Mouse (Mus musculus) lung, postnatal 25 days (tissue): ENCODE data around the gene Lrrk1.

Experiments
- DNase-seq: peaks from one replicate; pipeline ENCODE4 v3.0.0; 2022; ENCODE audit warnings: low spot score

Lrrk1 gene

DNA sequence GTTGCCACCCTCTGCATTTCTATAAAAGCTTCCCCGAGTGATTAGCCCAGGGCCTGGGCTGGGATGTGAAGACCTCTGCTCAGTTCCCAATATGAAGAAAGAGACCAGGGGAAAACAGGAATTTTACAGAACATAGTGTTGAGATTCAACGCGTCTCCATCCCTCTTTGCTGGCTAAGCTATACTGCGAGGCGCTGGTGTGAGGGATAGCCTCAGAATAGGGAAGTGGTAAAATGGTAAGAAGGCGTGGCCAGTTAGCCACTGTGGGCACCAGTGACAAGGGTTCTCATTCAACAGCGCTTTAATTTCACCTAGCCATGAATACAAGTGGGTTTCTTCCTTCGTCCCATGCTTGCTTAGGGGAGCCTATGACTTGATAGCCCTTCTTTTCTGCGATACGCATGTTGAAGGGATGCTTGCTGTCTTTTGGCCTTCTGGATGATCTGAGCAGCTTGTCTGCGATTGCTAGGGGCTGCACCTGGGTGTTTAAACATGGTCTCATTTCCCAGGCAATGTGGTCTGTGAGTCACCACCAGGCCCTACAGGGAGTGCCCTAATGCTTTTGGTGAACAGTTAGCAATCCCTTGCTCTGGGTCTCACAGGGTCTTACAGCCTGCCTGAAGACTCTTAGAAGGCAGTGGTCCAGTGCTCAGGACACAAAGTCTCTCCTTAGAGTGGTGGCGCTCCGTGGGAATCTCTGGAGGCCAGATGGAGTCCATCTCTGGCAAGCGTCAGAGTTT is 84.1 kb downstream of the Lrrk1 start:
- DNase-seq = peak; percentile 15

DNA sequence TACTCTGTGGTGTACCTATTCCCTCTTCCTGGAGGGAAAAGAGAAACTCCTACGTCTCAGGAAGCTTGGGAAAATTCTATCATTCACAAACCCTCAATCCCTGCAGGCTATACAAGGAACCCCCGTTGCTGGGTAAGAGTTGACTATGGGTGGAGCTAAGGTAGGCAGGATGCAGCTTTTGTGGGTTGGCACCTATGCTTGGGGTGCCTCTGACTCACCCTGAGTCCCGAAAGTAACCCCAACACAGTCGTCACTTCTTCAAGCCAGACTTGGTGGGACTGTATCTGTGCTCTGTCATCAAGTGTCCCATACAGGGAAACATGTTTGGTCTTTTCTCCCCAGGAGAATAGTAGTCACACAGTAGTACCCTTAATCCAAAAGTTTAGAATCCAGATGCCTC is 86.7 kb downstream of the Lrrk1 start:
- DNase-seq = no peak

DNA sequence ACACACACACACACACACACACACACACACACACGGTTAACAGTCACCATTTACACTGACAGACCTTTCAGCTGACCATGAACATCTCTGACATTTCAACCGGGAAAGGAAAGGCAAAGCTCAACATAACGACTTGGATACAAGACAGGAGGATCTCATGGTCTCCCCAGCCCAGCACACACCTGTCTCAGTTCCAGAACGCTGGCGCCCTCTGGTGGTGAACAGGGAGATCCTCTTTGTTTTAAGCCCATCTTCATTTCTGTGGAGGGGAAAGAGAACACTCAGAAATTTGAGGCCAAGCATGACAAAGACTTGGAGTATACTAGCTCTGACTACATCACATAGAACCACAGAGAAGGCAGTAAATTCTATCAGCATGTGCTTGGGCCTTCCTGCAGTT is 87.5 kb downstream of the Lrrk1 start:
- DNase-seq = peak; percentile 70

DNA sequence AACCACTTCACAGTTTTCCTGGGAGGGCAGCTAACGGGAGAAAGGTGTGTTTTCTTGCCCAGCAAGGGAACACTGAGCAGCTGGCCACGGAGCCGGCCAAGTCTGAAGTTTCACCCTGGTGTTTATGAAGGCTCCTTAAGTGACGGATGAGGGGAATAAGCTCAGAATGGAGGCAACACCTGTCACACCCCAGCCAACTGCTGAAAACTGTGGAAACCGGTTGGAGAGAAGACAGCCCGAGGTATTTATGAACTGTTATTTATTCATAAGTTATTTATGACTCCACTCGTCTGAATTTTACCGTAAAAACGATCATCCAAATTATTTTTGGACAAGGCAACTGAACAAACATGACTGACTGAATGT is 90.5 kb downstream of the Lrrk1 start:
- DNase-seq = no peak

DNA sequence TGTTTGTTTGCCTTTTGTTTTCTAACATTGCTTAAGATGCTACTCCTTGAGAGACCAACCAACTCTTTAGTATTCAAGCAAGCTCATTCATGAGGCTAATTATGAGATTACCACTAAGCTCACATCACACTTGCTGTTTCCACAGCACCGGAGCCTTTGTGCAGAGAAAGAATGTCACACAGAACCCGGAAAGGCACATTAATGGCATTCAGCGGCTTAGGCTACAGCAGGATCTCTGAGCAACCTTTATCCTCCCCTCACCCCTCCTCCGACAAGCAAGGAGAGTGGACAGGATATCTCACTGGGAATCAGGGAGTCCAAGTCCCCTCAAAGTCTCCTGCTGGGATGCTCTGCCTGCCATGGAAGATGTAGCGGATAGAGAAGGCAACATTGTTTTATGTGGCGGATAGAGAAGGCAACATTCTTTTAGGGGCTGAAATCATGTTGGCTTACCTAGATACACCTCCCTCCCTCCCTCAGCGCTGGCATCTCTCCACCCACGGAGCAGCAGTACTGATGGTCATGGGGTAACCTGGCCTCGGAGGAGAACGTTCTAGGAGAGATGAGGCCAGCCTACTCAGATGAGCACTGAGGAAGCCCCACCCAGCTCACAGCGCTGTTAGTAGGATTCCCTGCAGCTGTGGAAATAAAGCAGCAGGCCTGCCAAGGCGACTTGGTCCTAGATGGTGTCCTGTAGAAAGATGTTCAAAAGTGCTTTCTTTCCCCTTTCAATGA is 91.1 kb downstream of the Lrrk1 start:
- no peak for DNase-seq

DNA sequence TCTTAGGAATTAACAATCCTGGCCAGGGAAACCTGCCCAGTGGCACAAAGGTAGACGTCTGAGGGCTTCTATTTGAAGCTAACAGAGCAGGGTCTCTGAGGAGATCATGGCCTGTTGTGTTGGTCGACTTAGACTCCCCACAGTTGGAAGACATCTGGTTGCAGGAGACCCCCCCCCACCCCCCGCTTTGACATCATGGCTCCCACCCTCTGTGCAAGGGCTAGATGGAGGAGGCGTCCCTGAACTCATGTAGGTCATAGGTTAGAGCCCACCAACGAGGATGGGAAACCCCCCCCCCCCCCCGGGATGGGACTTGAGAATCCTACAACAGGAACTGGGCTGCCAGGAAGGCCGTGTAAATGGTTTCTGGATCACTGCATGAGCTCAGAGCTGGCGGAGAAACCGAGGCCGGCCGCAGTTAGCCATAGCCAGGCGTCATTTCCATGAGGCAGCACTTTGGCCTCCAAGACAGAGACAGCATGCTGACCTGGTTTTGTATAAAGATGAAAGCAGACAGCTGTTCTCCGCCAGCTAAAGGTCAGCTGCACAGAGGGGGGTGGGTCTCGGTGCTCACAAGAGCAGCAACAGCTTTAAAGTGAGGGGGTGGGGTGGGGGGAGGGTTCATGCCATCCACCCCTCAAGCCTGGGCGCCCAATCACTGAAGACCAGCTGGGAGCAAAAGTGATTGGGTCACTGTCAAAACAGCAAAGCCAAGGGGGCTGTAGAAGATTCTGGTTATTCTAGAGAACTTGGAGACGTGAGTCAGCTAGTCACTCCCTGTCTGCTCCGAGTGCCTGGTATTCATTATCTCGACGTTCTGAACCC is 95.4 kb downstream of the Lrrk1 start:
- peak; percentile 20 for DNase-seq

DNA sequence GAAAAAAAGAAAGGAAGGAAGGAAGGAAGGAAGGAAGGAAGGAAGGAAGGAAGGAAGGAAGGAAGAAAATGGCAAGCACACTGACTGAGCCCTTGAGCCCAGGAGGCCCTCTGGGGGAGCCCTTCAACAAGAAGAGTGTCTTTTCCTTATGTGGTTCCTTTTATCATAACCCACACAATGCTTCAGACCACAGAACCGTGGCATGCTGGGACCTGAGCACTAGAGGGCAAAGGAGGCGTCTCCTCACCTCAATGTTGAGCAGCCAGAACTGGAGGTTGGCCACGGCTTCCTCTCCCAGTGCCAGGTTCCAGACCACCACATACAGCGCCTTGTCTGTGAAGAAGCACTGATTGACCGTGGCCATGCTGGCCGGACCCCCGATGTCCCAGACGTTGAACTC is 96.1 kb downstream of the Lrrk1 start:
- no peak for DNase-seq

DNA sequence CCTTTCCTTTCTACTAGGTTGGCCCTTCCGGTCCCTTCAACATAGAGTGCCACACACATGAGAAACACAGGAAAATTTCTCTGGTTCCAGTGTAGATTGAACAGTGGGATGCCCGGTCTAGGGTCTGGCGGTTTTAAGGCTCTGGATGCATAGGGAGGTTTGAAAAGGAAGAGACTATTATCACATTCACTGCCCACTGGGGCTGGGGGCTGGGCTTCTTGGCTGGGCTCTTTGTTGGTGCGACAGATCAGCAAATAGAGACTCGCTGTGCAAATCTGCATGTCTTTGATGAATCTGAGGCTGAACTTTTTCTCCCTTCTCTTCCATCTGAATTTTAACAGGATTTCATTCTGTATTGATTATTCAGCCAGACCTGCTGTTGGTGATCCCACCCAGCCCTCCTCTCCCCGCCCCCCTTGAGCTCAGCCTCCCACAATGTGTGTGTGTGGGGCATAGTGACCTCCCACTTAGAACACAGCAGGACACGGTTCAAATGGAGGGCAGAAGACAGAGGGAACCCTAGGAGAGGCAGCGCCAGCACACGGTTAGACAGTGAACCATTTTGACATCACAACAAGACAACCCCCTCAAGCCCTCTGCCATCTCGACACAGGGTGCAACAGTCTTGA is 105.1 kb downstream of the Lrrk1 start:
- no peak for DNase-seq

DNA sequence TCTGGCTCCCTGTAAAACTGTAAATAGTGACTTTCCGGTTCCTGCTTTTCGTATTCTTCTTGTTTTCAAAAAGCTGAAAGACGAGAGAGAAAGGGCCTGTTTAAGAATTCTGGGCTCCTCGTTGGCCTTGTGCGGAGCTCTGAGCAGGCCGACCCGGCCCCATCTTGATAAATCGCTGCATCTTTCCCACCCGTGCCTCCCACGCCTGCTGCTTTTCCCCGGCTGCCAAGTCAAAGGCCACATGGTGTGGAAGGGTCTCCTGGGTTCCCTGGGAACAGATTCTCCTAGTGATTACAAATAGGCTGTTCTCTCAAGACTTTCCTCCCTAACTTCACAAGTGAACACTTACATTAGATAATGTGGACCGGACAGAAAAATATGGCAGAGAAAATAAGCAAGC is 105.9 kb downstream of the Lrrk1 start:
- DNase-seq = no peak

DNA sequence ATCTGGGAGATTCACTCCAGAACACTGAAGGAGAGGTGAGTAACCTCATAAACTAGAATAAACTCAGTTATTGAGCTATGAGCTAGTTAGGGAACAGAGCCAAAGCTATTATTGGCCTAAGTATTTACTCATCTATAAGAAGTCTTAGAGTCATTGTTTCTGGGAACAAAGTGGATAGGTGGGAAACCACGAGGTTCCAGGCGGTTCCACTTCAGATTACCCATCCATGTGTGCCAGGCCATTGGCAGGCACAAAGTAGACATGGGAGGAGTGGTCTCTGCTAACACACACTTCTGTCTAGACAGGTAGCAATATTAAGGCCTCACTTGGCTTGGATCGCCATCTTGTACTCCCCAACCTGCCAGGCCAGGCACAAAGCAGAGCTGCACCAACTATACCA is 110.1 kb downstream of the Lrrk1 start:
- peak; percentile 46 for DNase-seq

DNA sequence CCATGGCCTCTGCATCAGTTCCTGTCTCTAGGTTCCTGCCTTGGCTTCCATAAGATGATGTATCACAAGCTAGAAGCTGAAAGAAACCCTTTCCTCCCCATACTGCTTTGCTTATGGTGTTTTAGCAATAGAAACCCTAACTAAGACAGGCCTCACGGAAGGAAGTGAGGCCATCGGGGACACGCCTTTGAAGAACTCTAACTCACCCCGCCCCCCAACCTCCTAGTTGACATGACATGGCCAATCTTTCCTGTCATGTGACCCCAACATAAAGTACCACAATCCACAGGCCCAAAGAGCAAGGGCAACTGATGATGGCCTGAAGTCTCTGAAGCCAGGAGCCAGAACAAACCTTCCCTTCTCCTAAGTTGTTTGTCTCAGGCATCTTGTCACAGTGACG is 114.7 kb downstream of the Lrrk1 start:
- no peak for DNase-seq

DNA sequence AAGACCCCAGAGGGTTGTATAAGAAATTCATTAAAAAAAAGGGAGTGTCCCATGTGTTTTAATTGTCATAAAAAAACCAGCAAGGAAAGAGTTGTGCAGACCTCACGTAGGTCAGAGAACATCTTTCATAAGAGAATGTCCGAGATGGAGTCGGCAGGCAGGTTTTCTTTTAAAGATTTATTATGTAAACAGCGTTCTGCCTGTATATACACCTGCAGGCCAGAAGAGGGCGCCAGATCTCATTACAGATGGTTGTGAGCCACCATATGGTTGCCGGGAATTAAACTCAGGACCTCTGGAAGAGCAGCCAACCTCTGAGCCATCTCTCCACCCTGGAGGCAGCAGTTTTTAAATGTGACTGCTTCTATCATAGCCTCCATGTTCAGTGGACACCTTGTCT is 116.9 kb downstream of the Lrrk1 start:
- no peak for DNase-seq

DNA sequence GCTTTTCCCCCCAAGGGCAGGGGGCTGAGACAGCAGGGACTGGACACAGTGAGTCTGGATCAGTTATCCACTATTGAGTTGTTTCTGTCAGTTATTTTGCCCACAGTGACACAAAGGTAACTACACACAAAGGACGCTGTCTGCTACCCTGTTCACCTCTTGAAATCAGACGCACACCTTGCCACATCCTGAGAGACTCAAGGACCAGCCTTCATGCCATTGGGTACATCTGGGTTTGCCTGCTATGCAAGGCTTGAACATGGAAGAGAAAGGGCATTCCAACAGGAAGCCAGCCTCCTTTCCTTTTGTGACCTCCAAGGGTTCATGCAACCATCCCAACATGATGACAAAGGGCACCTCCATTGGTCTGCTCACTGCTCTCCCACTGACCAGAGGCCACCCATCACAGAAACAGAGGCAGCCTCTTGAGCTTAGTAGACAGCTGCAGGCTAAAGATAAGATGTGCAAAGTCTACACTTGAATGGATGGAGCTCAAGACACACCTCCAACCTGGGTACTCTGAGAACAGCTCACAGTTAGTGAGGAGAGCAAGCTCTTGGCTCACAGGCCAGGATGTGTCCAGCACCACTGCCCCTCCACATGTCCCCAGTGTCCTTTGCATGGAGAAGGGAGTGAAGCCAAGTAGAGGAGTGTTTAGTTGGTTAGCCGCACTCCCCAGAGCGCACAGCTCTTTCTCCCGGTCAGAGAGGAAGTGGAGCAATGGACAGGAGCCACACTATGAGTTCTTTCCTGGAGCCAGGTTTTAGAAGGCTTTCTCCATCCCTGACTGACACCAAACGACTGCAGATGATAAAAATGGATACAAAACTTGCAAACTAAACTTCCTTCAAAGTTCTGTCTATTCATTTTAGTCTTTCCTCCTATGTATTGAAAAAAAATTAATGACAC is 121.0 kb downstream of the Lrrk1 start:
- DNase-seq = no peak

DNA sequence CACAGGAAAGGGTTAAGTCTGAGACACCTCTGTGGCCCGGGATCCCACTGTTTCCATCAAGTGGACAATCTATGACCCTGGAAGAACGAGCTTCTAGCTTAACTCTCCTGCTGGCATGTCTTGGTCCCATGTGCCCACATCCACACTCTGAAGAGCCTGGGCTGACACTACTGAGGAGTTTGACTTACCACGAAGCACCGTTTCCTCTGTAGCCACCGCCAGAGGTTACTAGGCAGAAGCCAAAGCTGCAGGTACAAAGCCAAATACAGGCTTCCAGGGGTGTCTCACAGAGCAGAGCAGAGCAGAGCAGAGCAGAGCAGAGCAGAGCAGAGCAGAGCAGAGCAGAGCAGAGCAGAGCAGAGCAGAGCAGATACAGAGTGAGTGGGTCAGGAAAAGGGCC is 124.7 kb downstream of the Lrrk1 start:
- no peak for DNase-seq

DNA sequence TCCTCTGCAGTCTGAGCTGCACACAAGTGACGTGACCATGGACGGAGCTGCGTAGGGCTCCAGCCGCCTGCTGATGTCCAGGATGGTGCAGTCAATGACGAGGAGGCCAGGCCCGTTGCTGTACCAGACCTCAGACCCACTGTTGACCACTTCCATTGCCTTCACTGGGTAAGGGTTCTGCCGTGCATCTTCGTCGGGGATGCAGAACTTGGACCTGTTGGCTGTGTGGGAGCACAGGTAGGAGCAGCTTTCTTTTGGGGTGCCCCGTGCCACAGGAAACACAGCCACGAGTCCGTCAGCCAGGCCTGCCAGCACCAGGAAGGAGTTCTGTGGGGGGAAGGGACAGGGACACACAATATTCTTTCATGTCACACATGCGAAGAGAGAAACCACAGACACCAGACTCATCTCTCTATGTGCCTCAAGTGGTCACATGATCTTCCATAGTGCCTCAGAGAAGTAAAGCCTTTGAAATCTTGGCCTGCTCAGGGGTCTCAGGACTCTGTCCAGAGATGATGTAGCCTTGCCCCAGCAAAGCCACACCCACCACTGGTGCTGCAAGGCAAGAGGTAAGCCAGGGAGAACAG is 125.5 kb downstream of the Lrrk1 start:
- no peak for DNase-seq

DNA sequence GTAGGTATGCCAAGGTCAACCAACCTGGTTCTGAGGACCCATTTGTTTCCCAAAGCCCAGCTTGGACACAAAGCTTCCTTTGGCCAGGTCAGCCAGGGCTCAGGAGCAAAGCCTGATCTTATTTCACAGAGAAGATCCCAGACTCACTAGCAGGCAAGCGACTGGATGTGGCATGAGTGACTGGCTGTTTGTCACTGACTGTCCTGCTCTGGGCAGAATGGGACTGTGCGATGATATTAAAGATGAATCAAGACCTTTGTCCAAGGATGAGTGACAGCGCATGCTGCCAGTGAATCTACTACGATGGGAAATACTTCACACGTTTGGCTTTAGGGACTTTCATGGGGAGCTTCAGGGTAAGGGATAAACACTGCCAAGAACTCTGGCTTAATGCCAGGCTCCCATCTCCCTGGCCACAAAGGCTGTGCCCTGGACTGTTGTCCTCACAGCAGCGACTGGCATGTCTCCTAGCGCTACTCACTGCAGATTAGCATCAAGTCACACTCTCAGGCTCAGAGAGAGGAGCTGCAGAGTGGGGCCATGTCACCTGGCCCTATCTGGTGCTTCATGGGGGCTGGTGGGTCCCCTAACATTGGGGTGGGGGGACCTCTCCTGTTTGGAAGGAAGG is 127.3 kb downstream of the Lrrk1 start:
- DNase-seq = no peak

DNA sequence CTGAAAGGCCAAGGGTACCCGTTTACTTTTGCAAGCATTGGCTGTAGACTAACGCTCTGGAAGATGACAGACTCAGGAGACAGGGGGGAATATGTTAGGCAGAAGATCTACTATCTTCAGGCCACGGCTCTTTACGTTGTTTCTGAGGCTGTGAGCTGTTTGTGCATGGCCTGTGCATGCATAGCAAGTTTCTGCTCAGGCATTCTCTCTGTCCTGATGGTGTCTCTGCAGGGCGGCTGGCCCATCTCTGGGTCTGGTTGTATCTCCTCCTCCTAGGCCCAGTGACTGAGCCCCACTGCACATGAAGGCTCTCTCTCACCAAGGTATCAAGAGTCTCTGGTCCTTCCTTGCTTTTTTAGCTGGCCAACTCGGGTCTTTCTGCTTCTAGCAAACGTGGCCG is 127.9 kb downstream of the Lrrk1 start:
- DNase-seq = no peak

DNA sequence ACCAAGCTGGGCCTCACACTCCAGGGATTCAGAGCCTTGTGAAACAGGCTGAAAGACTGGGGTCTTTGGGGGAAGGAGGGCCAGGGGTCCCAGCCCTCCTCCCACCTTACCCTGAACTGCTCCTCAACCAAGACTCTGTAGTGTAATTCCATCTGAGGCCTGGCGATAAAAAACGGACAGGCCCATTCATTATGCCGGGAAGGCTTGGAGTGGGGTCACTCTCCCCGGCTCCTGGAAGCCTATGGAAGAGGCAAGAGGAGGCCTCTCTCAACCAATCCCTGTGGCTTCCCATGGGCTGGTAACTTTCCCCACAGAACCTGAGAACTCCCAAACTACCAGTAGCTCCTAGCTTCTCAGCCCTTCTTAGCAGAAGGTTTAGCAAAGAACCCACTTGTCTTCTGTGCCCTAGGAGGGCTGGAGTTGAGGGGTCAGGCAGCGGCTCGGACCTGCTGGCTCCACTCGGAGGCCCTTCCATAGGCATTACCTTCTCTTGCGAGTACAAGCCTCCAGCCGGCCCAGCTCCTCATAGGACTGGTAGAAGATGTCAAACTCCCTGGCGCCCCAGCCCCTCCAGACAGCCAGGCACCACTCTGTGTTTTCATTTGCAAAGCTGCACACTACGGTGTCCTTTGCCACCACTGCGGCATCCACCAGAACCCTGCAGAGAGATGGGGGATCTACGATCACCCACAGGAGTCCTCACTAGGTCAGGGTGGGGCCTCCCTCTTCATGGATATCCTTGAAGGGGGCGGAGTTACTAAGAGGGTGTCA is 128.5 kb downstream of the Lrrk1 start:
- DNase-seq = no peak

DNA sequence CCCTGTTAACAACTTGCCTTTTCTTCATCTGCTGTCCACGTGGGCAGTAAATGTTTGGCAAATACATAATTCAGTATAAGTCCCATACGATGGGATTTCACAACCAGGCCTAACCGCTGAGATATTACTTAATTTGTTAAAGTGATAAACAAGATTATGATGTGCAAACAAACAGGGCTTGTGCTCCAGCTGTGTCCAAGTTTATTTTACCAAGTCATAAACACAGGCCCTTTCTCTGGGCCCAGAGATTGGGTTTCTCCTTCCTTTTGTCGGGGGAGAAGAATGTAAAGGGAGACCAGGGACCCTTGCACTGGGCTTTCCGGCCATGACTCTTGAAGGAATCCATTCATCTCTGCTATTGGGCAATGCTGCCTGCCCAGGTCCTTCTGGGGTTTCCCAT is 129.2 kb downstream of the Lrrk1 start:
- no peak for DNase-seq

DNA sequence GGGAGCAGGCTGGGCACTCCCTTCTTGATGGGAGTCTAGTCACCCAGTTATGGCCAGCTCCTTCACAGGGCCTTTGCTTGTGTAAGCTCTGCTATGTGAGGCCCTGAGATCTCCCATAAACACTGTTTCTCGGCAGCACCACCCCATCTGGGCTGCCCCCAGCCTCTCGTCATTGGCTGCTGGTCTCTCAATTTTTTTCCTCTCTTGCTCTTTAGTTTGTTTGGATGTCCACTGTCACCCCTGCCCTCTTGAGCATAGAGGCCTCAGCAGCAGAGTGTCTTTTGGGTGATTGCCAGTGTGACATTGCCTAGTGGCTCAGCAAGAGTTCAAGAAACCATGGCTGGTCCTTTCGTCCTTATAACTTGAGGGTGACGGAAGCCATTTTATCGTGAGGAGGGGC is 130.9 kb downstream of the Lrrk1 start:
- no peak for DNase-seq
